8 mouse cellular contexts compared by ENCODE assay signal in genomic region chr6:77628573-77629192, GRCm38 (mm10).
DNase-seq lines count a peak whose midpoint lies in the region; ATAC-seq and TF ChIP-seq lines count a peak whose summit lies in the region.

No protein-coding gene starts in this region.

- no peak for TF ChIP-seq POLR2A in liver, adult 2 months (IDR thresholded peaks at IDR 0.05; ENCODE audit: extremely low read depth, insufficient read depth, low read length)

- H3K9ac ChIP-seq in liver, adult 2 months (ENCODE audit: low read depth, low read length): no peak overlapping the region
- H3K9ac ChIP-seq in liver, embryonic 11.5 days (ENCODE audit: low read depth, low read length): no peak overlapping the region
- no peak overlapping the region for H3K9ac ChIP-seq in hindbrain, embryonic 14.5 days
- H3K9ac ChIP-seq in midbrain, embryonic 12.5 days (replicated peaks): no peak overlapping the region

- WGBS in liver, adult 2 months: 48% methylated on average over 7 of the region's 7 CpGs
- 50% methylated on average over 7 of the region's 7 CpGs for WGBS in liver, embryonic 11.5 days
- 49% methylated on average over 7 of the region's 7 CpGs for WGBS in hindbrain, embryonic 14.5 days
- 51% methylated on average over 7 of the region's 7 CpGs for WGBS in midbrain, embryonic 12.5 days

- H3K79me2 ChIP-seq in liver, adult 2 months (ENCODE audit: control insufficient read depth, insufficient read depth, low read length): no peaks in the 10 kb centered on the region

- H3K4me3 ChIP-seq in liver, adult 2 months (ENCODE audit: insufficient read depth, low read depth, low read length): no peak overlapping the region
- no peak overlapping the region for H3K4me3 ChIP-seq in liver, embryonic 11.5 days (ENCODE audit: low read depth, low read length)
- H3K4me3 ChIP-seq in hindbrain, embryonic 14.5 days (replicated peaks; ENCODE audit: low read length): no peak overlapping the region
- H3K4me3 ChIP-seq in midbrain, embryonic 12.5 days: no peak overlapping the region

- H3K36me3 ChIP-seq in liver, adult 2 months (ENCODE audit: control insufficient read depth, insufficient read depth, low read length): no peaks in the 10 kb centered on the region
- H3K36me3 ChIP-seq in liver, embryonic 11.5 days (ENCODE audit: control insufficient read depth, insufficient read depth, low read length): no peaks in the 10 kb centered on the region
- no peaks in the 10 kb centered on the region for H3K36me3 ChIP-seq in hindbrain, embryonic 14.5 days (replicated peaks; ENCODE audit: control insufficient read depth, insufficient read depth)
- H3K36me3 ChIP-seq in midbrain, embryonic 12.5 days: no peaks in the 10 kb centered on the region

- peak; percentile 14 for DNase-seq in liver, adult 2 months (ENCODE audit: extremely low read depth, low read depth, low spot score)
- DNase-seq in liver, embryonic 11.5 days (ENCODE audit: low spot score): no peak
- DNase-seq in cerebellum, adult 8-10 months: peak; percentile 29
- peak; percentile 84 for DNase-seq in hindbrain, embryonic 14.5 days (ENCODE audit: low spot score)
- no peak for DNase-seq in natural killer cell, adult 2 months (ENCODE audit: low spot score in 2 of 2)
- DNase-seq in urinary bladder, adult 18-20 months (ENCODE audit: low spot score in 2 of 2): no peak

- no peak overlapping the region for H3K27ac ChIP-seq in liver, adult 2 months (replicated peaks; ENCODE audit: insufficient read depth, low read depth, low read length)
- no peak overlapping the region for H3K27ac ChIP-seq in liver, embryonic 11.5 days (ENCODE audit: low read depth, low read length)
- H3K27ac ChIP-seq in hindbrain, embryonic 14.5 days: no peak overlapping the region
- no peak overlapping the region for H3K27ac ChIP-seq in midbrain, embryonic 12.5 days (replicated peaks)

- TF ChIP-seq CTCF in liver, adult 2 months (IDR thresholded peaks at IDR 0.05; ENCODE audit: low read depth, low read length): peak; percentile 31

- H3K4me2 ChIP-seq in liver, embryonic 11.5 days: no peak overlapping the region
- no peak overlapping the region for H3K4me2 ChIP-seq in hindbrain, embryonic 14.5 days (replicated peaks)
- H3K4me2 ChIP-seq in midbrain, embryonic 12.5 days (replicated peaks): no peak overlapping the region

- no peak for ATAC-seq in liver, embryonic 11.5 days (replicated peaks; ENCODE audit: low FRiP score)
- ATAC-seq in hindbrain, embryonic 14.5 days (ENCODE audit: low FRiP score): peak; percentile 71; the same call in 1 of the 2 replicates
- ATAC-seq in midbrain, embryonic 12.5 days (ENCODE audit: low FRiP score, low read depth): peak; percentile 74
- ATAC-seq in CD4-positive, CD25-positive, alpha-beta regulatory T cell, adult 4 months: no peak

- no peaks in the 10 kb centered on the region for H3K27me3 ChIP-seq in liver, adult 2 months (ENCODE audit: control insufficient read depth, insufficient read depth, low read length)
- H3K27me3 ChIP-seq in liver, embryonic 11.5 days (replicated peaks; ENCODE audit: control insufficient read depth, insufficient read depth, low read length): no peaks in the 10 kb centered on the region
- no peaks in the 10 kb centered on the region for H3K27me3 ChIP-seq in hindbrain, embryonic 14.5 days (ENCODE audit: control insufficient read depth, insufficient read depth, low read length)
- no peaks in the 10 kb centered on the region for H3K27me3 ChIP-seq in midbrain, embryonic 12.5 days

- no peaks in the 10 kb centered on the region for H3K4me1 ChIP-seq in liver, adult 2 months (ENCODE audit: control insufficient read depth, insufficient read depth, low read length)
- no peaks in the 10 kb centered on the region for H3K4me1 ChIP-seq in liver, embryonic 11.5 days (replicated peaks; ENCODE audit: control insufficient read depth, insufficient read depth, low read length)
- H3K4me1 ChIP-seq in hindbrain, embryonic 14.5 days (replicated peaks; ENCODE audit: control insufficient read depth, insufficient read depth, low read length): no peaks in the 10 kb centered on the region
- H3K4me1 ChIP-seq in midbrain, embryonic 12.5 days: no peaks in the 10 kb centered on the region

- H3K9me3 ChIP-seq in liver, embryonic 11.5 days (ENCODE audit: control insufficient read depth, low read length): no peaks in the 10 kb centered on the region
- H3K9me3 ChIP-seq in hindbrain, embryonic 14.5 days (ENCODE audit: control insufficient read depth, low read length): no peaks in the 10 kb centered on the region
- no peaks in the 10 kb centered on the region for H3K9me3 ChIP-seq in midbrain, embryonic 12.5 days

Comparison
In these comparisons a context has a peak if more than half of its experiments do, and no peak if none do; other contexts are left out.
1. DNase-seq: peak in liver, adult 2 months (single experiment), cerebellum, adult 8-10 months (single experiment) and hindbrain, embryonic 14.5 days (single experiment); none in liver, embryonic 11.5 days (single experiment), natural killer cell, adult 2 months (0 of 2) and urinary bladder, adult 18-20 months (0 of 2).
2. ATAC-seq: peak in hindbrain, embryonic 14.5 days (single experiment) and midbrain, embryonic 12.5 days (single experiment); none in liver, embryonic 11.5 days (single experiment) and CD4-positive, CD25-positive, alpha-beta regulatory T cell, adult 4 months (single experiment).